Mouse (Mus musculus): ENCODE results near the gene Traip.

Traip gene

GRCm38 (mm10) chr9:107949922-107950235 is at the start of gene Traip:
Gene Traip (plus strand): TSS chr9:107950136.
- in situ Hi-C loops (cut with MboI) = no loop called here

GRCm38 (mm10) chr9:107900840-107901626 is 48.9 kb upstream of the Traip start:
- in situ Hi-C loops (cut with MboI) = no loop called here

- in situ Hi-C loops (cut with MboI) = no loop called here
Measured at GRCm38 (mm10) chr9:107901627-107901914, 48.4 kb upstream of the Traip start.

DNA sequence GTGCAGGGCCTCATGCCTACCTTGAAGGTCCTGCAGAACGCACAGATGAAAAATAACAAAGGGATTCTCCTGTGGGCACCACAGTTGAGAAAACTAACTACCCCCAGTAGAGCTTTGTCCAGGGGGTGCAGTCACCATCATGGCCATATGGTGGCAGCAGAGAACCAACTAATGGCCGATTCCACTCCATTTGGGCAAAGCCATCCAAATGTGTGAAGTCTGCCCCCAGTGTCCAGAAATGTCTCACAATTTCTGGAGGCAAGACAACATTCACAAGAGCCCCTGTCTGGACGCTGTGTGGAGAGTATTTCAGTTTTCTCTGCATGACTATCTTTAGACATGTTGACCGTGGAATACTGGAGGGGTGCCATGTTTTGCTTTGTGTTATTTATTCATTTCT is 45.2 kb upstream of the Traip start:
- in situ Hi-C loops (cut with MboI) = no loop called here

- in situ Hi-C loops (cut with MboI) = no loop called here
Measured at GRCm38 (mm10) chr9:107906252-107906966, 43.5 kb upstream of the Traip start, which contains the start of gene Mst1r. Gene Mst1r (plus strand): TSS chr9:107906873.

- in situ Hi-C loops (cut with MboI) = no loop called here
Measured at GRCm38 (mm10) chr9:107906967-107907800, 42.8 kb upstream of the Traip start.

- in situ Hi-C loops (cut with MboI) = no loop called here
Measured at GRCm38 (mm10) chr9:107907801-107908120, 42.2 kb upstream of the Traip start.

GRCm38 (mm10) chr9:107908410-107909158 is 41.4 kb upstream of the Traip start:
- in situ Hi-C loops (cut with MboI) = no loop called here

DNA sequence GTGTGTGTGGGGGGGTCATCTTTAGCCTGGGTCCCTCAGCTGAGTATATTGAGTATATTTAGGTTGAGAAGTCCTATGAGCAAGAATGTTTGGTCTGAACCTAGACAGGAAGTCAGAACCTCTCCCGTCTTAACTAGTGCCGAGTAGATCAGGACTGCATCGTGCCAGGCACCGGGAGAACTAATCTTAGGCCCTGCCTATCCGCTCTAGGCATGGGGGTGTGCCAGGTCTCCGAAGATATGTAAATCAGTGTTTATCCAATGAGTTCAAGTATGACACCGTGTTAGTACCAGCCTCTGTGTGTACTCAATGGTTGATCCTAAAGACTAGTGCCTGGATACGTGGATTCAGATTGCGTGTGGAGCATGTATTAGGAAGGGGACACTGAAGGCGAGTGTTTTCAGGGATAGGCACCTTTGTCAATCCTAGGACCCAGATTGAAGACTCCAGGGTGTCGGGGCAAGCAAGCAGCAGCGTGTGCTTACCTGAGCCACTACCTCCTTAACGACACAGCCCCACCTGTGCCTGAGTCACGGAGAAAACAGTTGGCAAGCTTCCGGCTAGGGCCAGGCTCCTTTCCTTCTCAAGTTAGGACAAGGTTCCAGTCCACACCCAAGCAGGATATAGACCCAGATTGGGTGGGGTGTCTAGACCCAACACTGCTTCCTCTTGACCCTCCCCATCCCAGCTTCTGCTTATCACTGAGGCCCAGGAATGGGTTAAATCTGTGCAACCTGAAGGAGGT is 39.7 kb upstream of the Traip start:
- in situ Hi-C loops (cut with MboI) = no loop called here

GRCm38 (mm10) chr9:107914764-107915420 is 35.0 kb upstream of the Traip start:
- in situ Hi-C loops (cut with MboI) = no loop called here

DNA sequence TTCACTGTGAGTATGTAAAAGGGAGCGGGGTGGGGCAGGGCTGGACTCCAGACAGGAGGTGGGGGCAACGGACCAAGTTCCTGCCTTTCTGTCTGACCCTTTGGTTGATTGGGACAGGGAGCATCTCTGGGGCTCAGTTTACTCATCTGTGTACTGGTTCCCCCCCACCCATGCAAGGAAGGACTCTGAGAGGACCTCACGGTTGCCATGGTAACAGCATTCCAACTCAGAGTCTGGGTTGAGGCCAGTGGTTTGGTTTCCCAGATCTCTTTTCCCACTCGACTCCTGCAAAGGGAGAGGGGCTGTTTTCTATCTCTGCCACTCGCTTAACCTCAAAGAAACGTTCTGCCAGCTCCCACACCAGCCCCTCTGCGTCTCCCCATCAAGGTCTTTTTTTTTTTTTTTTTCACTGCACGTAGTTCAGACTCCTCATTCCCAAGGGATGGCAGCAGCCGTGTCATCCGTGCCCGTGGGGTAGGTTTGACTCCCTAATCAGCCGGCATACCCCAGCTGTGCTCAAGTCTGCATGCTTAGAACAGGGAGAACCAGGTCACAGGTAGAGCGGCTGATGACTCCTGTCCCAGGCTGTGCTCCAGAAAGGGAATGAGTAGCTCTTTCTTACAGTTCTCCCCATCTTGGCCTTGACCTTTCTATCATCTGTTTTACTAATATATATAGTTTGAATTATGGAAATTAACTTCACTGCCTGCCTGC is 31.9 kb upstream of the Traip start:
- in situ Hi-C loops (cut with MboI) = no loop called here

DNA sequence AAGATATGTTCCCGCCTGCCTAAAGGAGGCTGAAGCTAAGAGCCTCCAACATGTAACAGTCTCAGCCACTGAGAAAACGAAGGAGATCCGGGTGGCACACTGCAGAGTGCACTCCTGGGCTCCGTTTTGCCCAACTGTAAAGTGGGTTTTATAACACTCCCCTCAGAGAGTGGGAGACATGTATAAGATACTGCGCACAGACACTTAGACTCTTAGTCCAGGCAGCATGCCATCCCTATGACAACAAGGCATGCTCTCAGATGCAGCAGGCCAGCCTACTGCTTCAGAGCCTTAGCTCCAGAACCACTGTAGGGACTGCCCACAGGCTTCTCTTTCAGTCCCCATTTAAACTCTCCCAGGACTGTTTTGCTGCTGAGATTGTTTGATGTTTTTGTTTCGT is 31.1 kb upstream of the Traip start:
- in situ Hi-C loops (cut with MboI) = no loop called here

GRCm38 (mm10) chr9:107919441-107919840 is 30.5 kb upstream of the Traip start:
- in situ Hi-C loops (cut with MboI) = no loop called here

DNA sequence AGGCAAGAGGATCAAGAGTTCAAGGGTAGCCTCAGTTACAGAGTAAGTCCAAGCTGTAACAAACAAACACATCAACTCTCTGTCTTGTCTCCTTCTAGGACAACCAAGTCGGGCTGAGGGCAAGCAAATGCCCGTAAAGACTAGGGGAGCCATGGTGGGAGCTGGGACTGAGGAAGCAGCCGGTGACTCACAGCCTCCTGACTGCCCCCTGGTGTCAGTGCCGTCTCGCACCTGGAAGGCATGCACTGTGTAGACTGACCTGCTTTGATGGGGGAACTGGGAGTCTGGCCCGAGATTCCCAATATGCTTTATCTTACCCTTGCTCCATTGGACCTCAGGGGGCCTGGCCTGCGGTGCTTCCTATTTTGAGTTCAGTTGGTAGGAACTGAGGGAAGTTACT is 26.9 kb upstream of the Traip start:
- in situ Hi-C loops (cut with MboI) = no loop called here

DNA sequence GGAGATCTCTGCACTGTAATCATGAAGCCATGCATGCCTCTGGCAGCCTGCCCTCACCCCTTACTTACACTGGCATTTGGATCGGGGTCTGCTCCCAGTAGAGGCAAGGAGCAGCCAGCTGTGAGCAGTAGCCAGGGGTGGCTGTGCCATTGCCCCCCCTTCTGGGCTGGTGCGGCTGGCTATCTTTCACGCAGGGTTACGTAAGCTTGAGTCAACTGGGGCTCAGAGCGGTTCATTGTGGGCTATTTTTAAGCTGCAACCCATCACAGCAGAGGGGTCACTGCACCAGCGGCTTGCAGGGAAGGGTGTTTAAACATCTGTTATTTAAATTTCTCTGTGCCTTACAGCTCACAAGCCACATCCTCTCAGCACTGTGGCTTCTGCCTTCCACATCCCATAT is 26.0 kb upstream of the Traip start:
- in situ Hi-C loops (cut with MboI) = no loop called here

DNA sequence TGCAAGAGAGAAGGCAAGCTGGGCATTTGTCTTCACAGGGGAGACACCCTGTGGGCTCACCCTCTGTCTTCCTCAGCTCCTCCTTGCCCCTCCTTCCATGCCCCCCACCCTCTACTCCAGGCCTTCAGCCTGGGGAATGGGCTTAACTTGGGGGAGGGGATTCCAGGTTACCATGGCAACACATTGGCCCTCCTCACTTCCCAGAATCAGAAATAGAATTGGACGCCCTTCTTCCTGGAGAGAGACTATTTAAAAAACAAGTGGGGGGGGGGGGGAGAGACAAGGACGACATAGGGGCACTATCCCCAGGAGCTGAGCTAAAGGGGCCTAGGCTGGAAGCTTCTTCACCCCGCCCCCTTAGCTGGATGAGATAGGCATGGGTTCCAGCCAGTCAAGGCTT is 24.7 kb upstream of the Traip start:
- in situ Hi-C loops (cut with MboI) = no loop called here

GRCm38 (mm10) chr9:107926920-107927420 is 23.0 kb upstream of the Traip start:
- in situ Hi-C loops (cut with MboI) = no loop called here

GRCm38 (mm10) chr9:107927749-107928148 is 22.2 kb upstream of the Traip start:
- in situ Hi-C loops (cut with MboI) = no loop called here

DNA sequence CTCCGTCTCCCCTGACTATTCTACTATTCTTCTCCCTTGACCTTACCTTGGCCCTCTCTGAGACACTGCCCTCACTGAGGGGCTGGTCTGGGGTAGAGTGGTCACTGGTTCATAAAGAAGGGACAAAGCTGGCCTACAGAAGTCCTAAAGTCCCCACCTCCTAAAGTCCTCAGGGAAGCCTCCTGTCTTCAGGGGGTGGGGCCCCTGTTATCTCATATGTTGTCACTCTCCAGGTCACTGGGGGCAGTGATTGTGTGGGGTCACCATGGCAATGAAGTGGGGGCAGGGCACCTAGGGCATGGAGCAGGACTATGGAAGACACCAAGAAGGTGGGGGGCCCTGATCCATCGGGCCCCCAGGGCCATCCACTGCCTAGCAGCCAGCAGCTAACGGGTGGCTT is 21.8 kb upstream of the Traip start, which contains the start of gene Actl11:
Gene Actl11, plus strand, starts transcription at position 301 of the 400 bp plus-strand sequence.
- in situ Hi-C loops (cut with MboI) = no loop called here

DNA sequence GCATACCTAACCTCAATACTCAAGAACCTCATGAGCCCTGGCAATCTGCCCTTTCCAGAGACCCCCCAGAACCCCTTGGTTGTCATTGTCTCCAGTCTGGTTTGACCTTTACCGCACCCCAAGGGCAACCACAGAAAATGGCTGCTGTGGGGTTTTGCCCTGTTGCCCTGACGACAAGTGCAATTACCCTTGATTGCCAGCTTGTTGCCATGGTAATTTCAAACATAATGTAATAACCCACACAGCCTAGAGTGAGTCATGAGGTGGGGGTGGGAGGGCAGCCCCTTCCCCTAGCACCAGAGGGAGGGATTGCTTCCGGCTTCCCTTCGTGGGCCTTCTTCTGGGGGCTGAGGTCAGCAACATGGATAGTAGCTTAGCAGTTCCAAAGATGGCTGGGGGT is 17.7 kb upstream of the Traip start:
- in situ Hi-C loops (cut with MboI) = no loop called here

Data from mature B cell (primary cell).